In genomic region chr4:114986211-114986590, GRCm38 (mm10) we compare ENCODE assay signal across 8 mouse cellular contexts. TPM values are rescaled to one million over a fixed set of nuclear protein-coding genes. Genes with fewer than 3 reads are reported as not detected.
DNase-seq lines count a peak whose midpoint lies in the region; ATAC-seq and TF ChIP-seq lines count a peak whose summit lies in the region.

No protein-coding gene starts in this region.

- peaks cover 11% of the 10 kb centered on the region for H3K4me1 ChIP-seq in liver, adult 2 months (ENCODE audit: control insufficient read depth, insufficient read depth, low read length)
- peaks cover 21% of the 10 kb centered on the region for H3K4me1 ChIP-seq in hindbrain, embryonic 12.5 days
- H3K4me1 ChIP-seq in midbrain, embryonic 10.5 days, result peaks cover 23% of the 10 kb centered on the region

- peak overlapping the region; percentile 80 for H3K4me3 ChIP-seq in liver, adult 2 months (ENCODE audit: insufficient read depth, low read depth, low read length)
- peak overlapping the region; percentile 88 for H3K4me3 ChIP-seq in hindbrain, embryonic 12.5 days
- H3K4me3 ChIP-seq in midbrain, embryonic 10.5 days, result peak overlapping the region; percentile 87

- no peak for TF ChIP-seq POLR2A in liver, adult 2 months (IDR thresholded peaks at IDR 0.05; ENCODE audit: extremely low read depth, insufficient read depth, low read length)

- no peaks in the 10 kb centered on the region for H3K9me3 ChIP-seq in hindbrain, embryonic 12.5 days (replicated peaks)
- H3K9me3 ChIP-seq in midbrain, embryonic 10.5 days (replicated peaks), result no peaks in the 10 kb centered on the region

- DNase-seq in liver, adult 2 months (ENCODE audit: extremely low read depth, low read depth, low spot score), result no peak
- DNase-seq in liver (no peak), MN1 (ENCODE audit: low spot score) (no peak)
- peak; percentile 51 for DNase-seq in embryo, embryonic 9.5 days (ENCODE audit: extremely low spot score)
- no peak for DNase-seq in midbrain, embryonic 10.5 days (ENCODE audit: low spot score)
- no peak for DNase-seq in urinary bladder, adult 18-20 months (ENCODE audit: low spot score in 2 of 2)
- no peak for DNase-seq in frontal cortex, postnatal 10 days (ENCODE audit: low spot score in 2 of 2)

- peak overlapping the region; percentile 92 for H3K9ac ChIP-seq in liver, adult 2 months (ENCODE audit: low read depth, low read length)
- peak overlapping the region; percentile 94 for H3K9ac ChIP-seq in hindbrain, embryonic 12.5 days

- peaks cover 2% of the 10 kb centered on the region; the same call in 1 of the 2 replicates for H3K36me3 ChIP-seq in liver, adult 2 months (ENCODE audit: control insufficient read depth, insufficient read depth, low read length)
- H3K36me3 ChIP-seq in hindbrain, embryonic 12.5 days, result no peaks in the 10 kb centered on the region
- no peaks in the 10 kb centered on the region for H3K36me3 ChIP-seq in midbrain, embryonic 10.5 days

- peak overlapping the region; percentile 74 for H3K4me2 ChIP-seq in hindbrain, embryonic 12.5 days (replicated peaks)

- peaks cover 7% of the 10 kb centered on the region; the same call in 1 of the 2 replicates for H3K79me2 ChIP-seq in liver, adult 2 months (ENCODE audit: control insufficient read depth, insufficient read depth, low read length)

- TF ChIP-seq CTCF in liver, adult 2 months (IDR thresholded peaks at IDR 0.05; ENCODE audit: low read depth, low read length), result no peak

- peak; percentile 71 for ATAC-seq in hindbrain, embryonic 12.5 days (ENCODE audit: low FRiP score)

- 1% methylated on average over 8 of the region's 8 CpGs for WGBS in liver, adult 2 months
- WGBS in hindbrain, embryonic 12.5 days, result 4% methylated on average over 8 of the region's 8 CpGs
- WGBS in midbrain, embryonic 10.5 days, result 3% methylated on average over 8 of the region's 8 CpGs

- H3K27ac ChIP-seq in liver, adult 2 months (replicated peaks; ENCODE audit: insufficient read depth, low read depth, low read length), result peak overlapping the region; percentile 93
- H3K27ac ChIP-seq in hindbrain, embryonic 12.5 days, result peak overlapping the region; percentile 100
- peak overlapping the region; percentile 99 for H3K27ac ChIP-seq in midbrain, embryonic 10.5 days (replicated peaks)

- no peaks in the 10 kb centered on the region for H3K27me3 ChIP-seq in liver, adult 2 months (ENCODE audit: control insufficient read depth, insufficient read depth, low read length)
- no peaks in the 10 kb centered on the region for H3K27me3 ChIP-seq in hindbrain, embryonic 12.5 days
- H3K27me3 ChIP-seq in midbrain, embryonic 10.5 days (ENCODE audit: low read depth, poor library complexity, severe bottlenecking), result no peaks in the 10 kb centered on the region

RNA-seq across cellular contexts. Expression of gene Cmpk1, which starts 0.8 kb away (rescaled TPM):
- total RNA-seq in liver, adult 2 months (2014; rRNA removed), result 41.8 and 56.3 TPM in 2 replicates
- polyA plus RNA-seq in liver, adult 2 months (2012; rRNA removed), result 16.1 and 17.2 TPM in 2 replicates
- 137 and 161 TPM in 2 replicates for polyA plus RNA-seq in hindbrain, embryonic 12.5 days (2016; fragmentation: Nextera tagmentation; extraction: Ambion mirVana)
- 86.4 and 90.7 TPM in 2 replicates for polyA plus RNA-seq in midbrain, embryonic 10.5 days (2016; fragmentation: Nextera tagmentation; extraction: Ambion mirVana)

RNA-seq across cellular contexts. Expression of gene Stil, which starts 13.8 kb away (rescaled TPM):
- total RNA-seq in liver, adult 2 months (2014; rRNA removed), result 0.09 and 0.27 TPM in 2 replicates
- polyA plus RNA-seq in liver, adult 2 months (2012; rRNA removed), result 0.02 and 0.06 TPM in 2 replicates
- polyA plus RNA-seq in hindbrain, embryonic 12.5 days (2016; fragmentation: Nextera tagmentation; extraction: Ambion mirVana), result 12.3 and 12.8 TPM in 2 replicates
- polyA plus RNA-seq in midbrain, embryonic 10.5 days (2016; fragmentation: Nextera tagmentation; extraction: Ambion mirVana), result 19.0 and 21.3 TPM in 2 replicates

Comparison
In these comparisons a context has a peak if more than half of its experiments do, and no peak if none do; other contexts are left out.
1. RNA of gene Stil, which starts 13.8 kb away (polyA plus RNA-seq): 19.0 to 21.3 TPM in midbrain, embryonic 10.5 days and 12.3 to 12.8 TPM in hindbrain, embryonic 12.5 days; 0.02 to 0.06 TPM in liver, adult 2 months; every median in the first group is over 10 times any median in the second.
2. Peak in every context shown above with its lines, with median percentiles within 50 percentile points of each other: H3K27ac ChIP-seq and H3K4me3 ChIP-seq.